Mouse (Mus musculus) neutrophil, adult 65 days (primary cell): Measurements from ENCODE around the gene Tvp23b. TPM values are rescaled to one million over a fixed set of nuclear protein-coding genes. Genes with fewer than 3 reads are reported as not detected.

ENCODE experiments used
- total RNA-seq: library from RNA; stranded (reverse); gene quantifications from 2 replicates; pipeline ENCODE4 v1.2.4, GENCODE M21; 2023

The Tvp23b gene
- 4.4 and 9.0 TPM in 2 replicates for total RNA-seq

GRCm38 (mm10) chr11:62879220-62880048 lies at the start of gene Tvp23b:
Gene Tvp23b, plus strand, starts transcription at chr11:62879455.

GRCm38 (mm10) chr11:62846961-62847654 lies 32.1 kb upstream of the Tvp23b start, which contains the start of gene Fbxw10:
Gene Fbxw10, plus strand, starts transcription at chr11:62847069.

GRCm38 (mm10) chr11:62951012-62951411 lies 71.8 kb downstream of the Tvp23b start, which contains the start of gene Cdrt4:
Gene Cdrt4, plus strand, starts transcription at chr11:62951193.

Other genes with a start within 250 kb of the Tvp23b start
- 2.5 and 2.7 TPM in 2 replicates for gene Lrrc75a, start 230.9 kb upstream of the Tvp23b start, total RNA-seq
- gene Mmgt2, start 230.8 kb upstream of the Tvp23b start, total RNA-seq = 3.8 and 7.6 TPM in 2 replicates
- gene Zfp287, start 147.6 kb upstream of the Tvp23b start, total RNA-seq = 0.54 and 0.70 TPM in 2 replicates
- not detected in 2 replicates for gene Gm10428, start 126.4 kb upstream of the Tvp23b start, total RNA-seq
- gene Zfp286, start 90.0 kb upstream of the Tvp23b start, total RNA-seq = not detected in 2 replicates
- gene Trim16, start 59.2 kb upstream of the Tvp23b start, total RNA-seq = 12.9 and 16.3 TPM in 2 replicates
- 0.54 and 0.82 TPM in 2 replicates for gene Fbxw10, start 32.4 kb upstream of the Tvp23b start, total RNA-seq
- not detected in 2 replicates for gene Cdrt4, start 71.7 kb downstream of the Tvp23b start, total RNA-seq
- gene Tekt3, start 182.2 kb downstream of the Tvp23b start, total RNA-seq = not detected in 2 replicates
- gene Pmp22, start 249.5 kb downstream of the Tvp23b start, total RNA-seq = 1.0 and 1.3 TPM in 2 replicates